Mouse (Mus musculus): ENCODE results near the gene Gm10073.

GRCm38 (mm10) chr8:106574283-106574682 lies 1.0 kb upstream of the Gm10073 start:
- no peak for TF ChIP-seq CTCF (IDR thresholded peaks at IDR 0.05; ENCODE audit: control insufficient read depth, insufficient read depth, insufficient replicate concordance, low read depth, low read length)
- no peak for TF ChIP-seq POLR2A (IDR thresholded peaks at IDR 0.05; ENCODE audit: control insufficient read depth, low read depth, low read length)

Data from testis, adult 2 months (tissue).